Mouse (Mus musculus) bone marrow, adult 2 months (tissue): ENCODE results near the gene Fam71a.

Source experiments
- CTCF ChIP-seq: fragments of 200-500 bp; IDR thresholded peaks from 2 replicates; pipeline ENCODE4 v1.5.1; 2011; ENCODE audit warnings: low read length, control low read depth; ENCODE audit not compliant: control insufficient read depth, insufficient read depth
- POLR2A ChIP-seq: fragments of 200-500 bp; IDR thresholded peaks from 2 replicates; pipeline ENCODE4 v1.6.1; 2011; ENCODE audit warnings: low read depth, mild to moderate bottlenecking, control low read depth, low read length, borderline replicate concordance; ENCODE audit not compliant: control insufficient read depth

GRCm38 (mm10) chr1:191154314-191154713 lies 10.3 kb downstream of the Fam71a start:
- TF ChIP-seq POLR2A: no peak
- TF ChIP-seq CTCF: no peak
